Mouse (Mus musculus) heart, postnatal 0 days (tissue): ENCODE measurements at regions not wholly inside any gene's neighbourhood (a gene's known extent, or its start where the extent isn't known, plus 50 kb on each side); places are given as distances from the start of the nearest gene placed in this dataset.

Experiments
- ATAC-seq: fragments of 200-750 bp; cut with Nextera tagmentation; 2 replicates; pipeline ENCODE4 v1.8.0; 2017; ENCODE audit warnings: low read depth, moderate number of reproducible peaks, moderate library complexity; ENCODE audit not compliant: insufficient read depth
- DNase-seq: peaks from one replicate; pipeline ENCODE4 v3.0.0-alpha.2; 2016; ENCODE audit warnings: low spot score
- H3K27ac ChIP-seq: fragments of 300-500 bp; sonication (generic); 2 replicates; pipeline ENCODE4 v1.5.1; 2014; ENCODE audit warnings: low read depth, mild to moderate bottlenecking
- H3K27me3 ChIP-seq: fragments of 300-500 bp; sonication (generic); 2 replicates; pipeline ENCODE4 v1.6.1; 2014; ENCODE audit warnings: low read length, mixed read lengths; ENCODE audit not compliant: control insufficient read depth, insufficient read depth
- H3K36me3 ChIP-seq: fragments of 300-500 bp; sonication (generic); replicated peaks from 2 replicates; pipeline ENCODE4 v1.6.1; 2014; ENCODE audit warnings: low read length, mixed read lengths; ENCODE audit not compliant: control insufficient read depth, insufficient read depth
- H3K4me1 ChIP-seq: fragments of 300-500 bp; sonication (generic); 2 replicates; pipeline ENCODE4 v1.6.1; 2014; ENCODE audit warnings: antibody characterized with exemption; ENCODE audit not compliant: control insufficient read depth, insufficient read depth
- H3K4me2 ChIP-seq: fragments of 300-500 bp; sonication (generic); 2 replicates; pipeline ENCODE4 v1.6.1; 2014; ENCODE audit warnings: low read depth, mild to moderate bottlenecking, low read length, moderate library complexity
- H3K4me3 ChIP-seq: fragments of 300-500 bp; sonication (generic); 2 replicates; pipeline ENCODE4 v1.5.1; 2014; ENCODE audit warnings: low read depth, low read length
- H3K9ac ChIP-seq: fragments of 300-500 bp; sonication (generic); replicated peaks from 2 replicates; pipeline ENCODE4 v1.6.1; 2014; ENCODE audit warnings: low read depth, low read length, mixed read lengths
- H3K9me3 ChIP-seq: fragments of 300-500 bp; sonication (generic); replicated peaks from 2 replicates; pipeline ENCODE4 v1.6.1; 2016; ENCODE audit warnings: low read length; ENCODE audit not compliant: control insufficient read depth
- CTCF ChIP-seq: IDR thresholded peaks from 2 replicates; pipeline ENCODE4 v1.5.1; 2016; ENCODE audit warnings: antibody characterized with exemption, control low read depth, low read depth
- EP300 ChIP-seq: IDR thresholded peaks from 2 replicates; pipeline ENCODE4 v1.6.1; 2016; ENCODE audit warnings: antibody characterized with exemption, low read depth
- WGBS: fragments of 180-500 bp; shearing (Covaris S2); extraction: QIAGEN DNeasy Blood & Tissue Kit; methylation state at CpG from one replicate; pipeline ENCODE4 v1.1.7; 2014; 5-methylcytosine and 5-hydroxymethylcytosine counted together

DNA sequence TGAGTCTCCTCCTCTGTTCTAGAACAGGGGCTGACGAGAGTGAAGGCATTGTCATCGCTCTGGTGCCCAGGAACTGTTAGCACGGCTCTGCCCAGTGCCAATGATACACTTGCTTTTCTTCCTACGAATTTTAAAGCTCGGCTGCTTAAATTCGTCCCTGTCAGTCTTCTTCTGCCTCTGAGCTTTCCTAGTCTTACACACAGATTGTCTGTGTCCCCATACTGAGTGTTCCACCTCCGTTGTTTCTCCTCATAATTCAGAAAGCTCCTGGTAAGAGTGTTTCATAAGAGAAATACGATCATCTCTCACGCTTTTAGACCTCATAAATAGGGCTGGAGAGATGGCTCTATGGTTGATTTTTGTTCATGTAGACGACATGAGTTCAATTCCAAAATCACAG lies 282.9 kb upstream of the Rnf219 start:
- H3K27ac ChIP-seq, result no peak overlapping the region
- no peaks in the 10 kb centered on the region for H3K4me1 ChIP-seq
- no peaks in the 10 kb centered on the region for H3K27me3 ChIP-seq
- ATAC-seq (no peak), DNase-seq (no peak)
- 77% methylated on average over 10 of the region's 10 CpGs for WGBS
- no peaks in the 10 kb centered on the region for H3K36me3 ChIP-seq
- no peaks in the 10 kb centered on the region for H3K9me3 ChIP-seq
- no peak overlapping the region for H3K4me3 ChIP-seq
- TF ChIP-seq EP300, result no peak
- no peak for TF ChIP-seq CTCF
- no peak overlapping the region for H3K9ac ChIP-seq
- no peak overlapping the region for H3K4me2 ChIP-seq

DNA sequence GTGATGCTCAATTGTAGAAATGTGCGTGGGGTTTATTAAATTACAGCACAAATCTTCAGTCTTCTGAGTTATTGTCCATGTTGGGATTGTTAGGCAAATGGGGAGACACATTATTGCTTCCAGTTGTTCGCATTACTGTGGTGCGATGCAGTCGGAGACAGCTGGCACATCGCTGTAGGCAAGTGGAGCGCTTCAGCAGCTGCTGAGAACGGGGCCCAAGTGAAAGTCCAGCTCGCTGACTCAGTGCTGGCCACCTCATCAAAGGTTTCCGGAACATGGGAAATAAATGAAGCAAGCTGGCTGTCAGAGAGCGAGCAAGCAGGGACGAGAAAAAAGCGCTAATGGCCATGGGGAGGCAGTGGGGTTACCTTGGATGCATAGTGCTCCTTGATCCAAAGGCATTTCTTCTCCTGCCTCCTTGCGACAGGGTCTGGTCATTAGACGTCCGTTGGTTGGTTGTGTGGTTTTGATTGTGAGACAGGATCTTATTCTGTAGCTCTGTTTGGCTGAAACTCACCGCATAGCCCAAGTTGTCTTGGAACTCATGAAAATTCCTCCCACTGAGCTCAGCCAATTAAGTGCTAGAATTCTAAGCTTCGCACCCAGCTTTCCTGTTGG lies 274.0 kb upstream of the Rnf219 start:
- no peak overlapping the region for H3K4me3 ChIP-seq
- no peaks in the 10 kb centered on the region for H3K36me3 ChIP-seq
- no peak for DNase-seq
- ATAC-seq, result no peak
- no peak overlapping the region for H3K4me2 ChIP-seq
- no peak overlapping the region for H3K9ac ChIP-seq
- H3K27me3 ChIP-seq, result no peaks in the 10 kb centered on the region
- no peaks in the 10 kb centered on the region for H3K4me1 ChIP-seq
- no peaks in the 10 kb centered on the region for H3K9me3 ChIP-seq
- TF ChIP-seq EP300 (no peak), CTCF (no peak)
- H3K27ac ChIP-seq, result no peak overlapping the region
- WGBS, result 72% methylated on average over 17 of the region's 17 CpGs

DNA sequence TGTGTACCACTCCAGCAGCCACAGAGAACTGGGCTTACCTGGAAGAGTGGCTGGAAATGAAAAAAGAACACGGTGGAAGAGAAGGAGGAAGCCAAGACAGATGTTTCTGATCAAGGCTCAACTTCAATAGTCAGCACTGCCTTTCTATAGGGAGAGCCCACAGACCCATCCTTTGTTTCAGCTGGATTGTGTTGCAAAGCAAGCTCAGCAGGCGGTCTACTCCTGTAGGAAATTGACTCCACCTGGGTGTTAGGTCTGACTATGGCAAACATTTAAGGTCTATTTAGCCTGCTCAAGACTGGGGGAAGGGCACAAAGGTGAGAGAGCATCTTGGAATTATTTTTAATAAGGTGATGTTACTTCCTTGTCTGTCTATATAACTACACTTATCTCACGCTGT lies 266.9 kb upstream of the Rnf219 start:
- ATAC-seq (no peak), DNase-seq (no peak)
- Histone ChIP-seq H3K4me3 (no peak overlapping the region), H3K4me2 (no peak overlapping the region), H3K36me3 (no peaks in the 10 kb centered on the region), H3K9ac (no peak overlapping the region), H3K4me1 (no peaks in the 10 kb centered on the region), H3K27ac (no peak overlapping the region), H3K9me3 (no peaks in the 10 kb centered on the region), H3K27me3 (no peaks in the 10 kb centered on the region)
- WGBS, result 51% methylated on average over 3 of the region's 3 CpGs
- TF ChIP-seq EP300 (no peak), CTCF (no peak)

DNA sequence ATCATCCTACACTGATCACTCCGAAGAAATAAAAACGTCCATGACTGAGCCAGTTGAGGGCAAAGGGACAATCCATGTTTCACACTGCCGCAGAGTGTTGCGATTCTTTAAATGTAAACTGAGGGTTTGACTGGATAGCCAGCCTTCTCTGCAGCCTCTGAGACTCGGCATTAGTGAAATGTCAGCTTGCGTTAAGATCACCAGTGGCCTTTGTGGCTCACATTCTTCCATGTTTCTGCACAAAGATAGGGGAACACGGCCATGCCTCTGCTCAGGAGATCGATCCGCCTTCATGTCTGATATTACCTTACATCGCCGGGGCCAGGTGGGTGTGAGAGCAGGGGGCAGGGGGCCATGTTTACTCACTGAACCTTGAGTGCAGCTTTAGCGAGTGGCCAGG lies 262.6 kb upstream of the Rnf219 start:
- WGBS, result 68% methylated on average over 12 of the region's 12 CpGs
- no peaks in the 10 kb centered on the region for H3K27me3 ChIP-seq
- H3K36me3 ChIP-seq, result no peaks in the 10 kb centered on the region
- TF ChIP-seq CTCF, result no peak
- TF ChIP-seq EP300, result no peak
- H3K9ac ChIP-seq, result no peak overlapping the region
- H3K27ac ChIP-seq, result no peak overlapping the region
- H3K4me1 ChIP-seq, result no peaks in the 10 kb centered on the region
- H3K9me3 ChIP-seq, result no peaks in the 10 kb centered on the region
- no peak overlapping the region for H3K4me2 ChIP-seq
- H3K4me3 ChIP-seq, result no peak overlapping the region
- ATAC-seq (no peak), DNase-seq (no peak)

DNA sequence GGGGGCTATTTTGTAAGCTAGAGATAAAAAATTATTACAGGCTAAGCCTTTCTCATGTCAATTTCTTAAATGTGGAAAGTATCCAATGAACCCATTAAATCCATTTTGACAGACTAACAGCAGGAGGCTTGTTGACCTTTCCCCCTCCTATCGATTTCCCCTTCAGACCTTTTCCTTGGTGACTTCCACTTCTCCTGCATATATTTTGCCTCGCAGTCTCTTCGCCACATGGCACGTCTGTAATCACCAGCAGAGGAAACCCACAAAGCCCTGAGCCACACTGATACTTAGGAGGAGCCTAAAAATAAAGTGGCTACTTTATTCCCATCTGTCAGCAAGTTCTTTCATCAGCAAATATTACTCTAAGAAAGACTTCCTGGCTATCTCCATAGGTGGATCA lies 247.5 kb upstream of the Rnf219 start:
- Histone ChIP-seq H3K9ac (no peak overlapping the region), H3K4me2 (no peak overlapping the region), H3K27me3 (no peaks in the 10 kb centered on the region), H3K9me3 (no peaks in the 10 kb centered on the region), H3K4me3 (no peak overlapping the region), H3K36me3 (no peaks in the 10 kb centered on the region), H3K4me1 (no peaks in the 10 kb centered on the region), H3K27ac (no peak overlapping the region)
- no peak for DNase-seq
- ATAC-seq, result no peak
- TF ChIP-seq CTCF, result no peak
- TF ChIP-seq EP300, result no peak
- WGBS, result 41% methylated on average over 4 of the region's 4 CpGs

DNA sequence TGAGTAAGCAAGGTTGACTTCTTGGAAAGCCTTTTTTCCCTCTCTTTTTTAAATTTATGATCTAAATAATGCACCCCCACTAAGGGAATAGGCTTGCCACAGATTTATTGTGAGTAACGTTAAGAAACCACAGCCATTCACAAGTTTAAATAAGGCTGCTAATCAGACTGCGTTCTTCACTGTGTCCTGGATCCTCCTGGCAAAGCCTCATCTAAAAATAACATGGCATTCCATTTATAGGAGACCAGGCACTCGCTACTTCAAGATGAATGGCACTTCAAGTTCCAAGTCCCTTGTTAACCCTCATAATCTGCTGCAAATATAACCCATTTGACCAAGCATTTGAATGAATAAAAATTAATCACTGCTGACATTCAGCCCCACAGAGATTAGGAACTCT lies 211.8 kb upstream of the Rnf219 start:
- no peak for TF ChIP-seq CTCF
- TF ChIP-seq EP300, result no peak
- no peaks in the 10 kb centered on the region for H3K9me3 ChIP-seq
- WGBS, result 17% methylated on average over 3 of the region's 3 CpGs
- H3K4me3 ChIP-seq, result no peak overlapping the region
- H3K4me1 ChIP-seq, result peaks cover 5% of the 10 kb centered on the region; the same call in 1 of the 2 replicates
- DNase-seq (peak; percentile 71), ATAC-seq (peak; percentile 58)
- peak overlapping the region; percentile 12 for H3K4me2 ChIP-seq
- H3K27me3 ChIP-seq, result no peaks in the 10 kb centered on the region
- H3K9ac ChIP-seq, result no peak overlapping the region
- no peaks in the 10 kb centered on the region for H3K36me3 ChIP-seq
- H3K27ac ChIP-seq, result peak overlapping the region; percentile 54
